Mouse (Mus musculus): ENCODE data around the gene Gabbr2. TPM values are rescaled to one million over a fixed set of nuclear protein-coding genes. Genes with fewer than 3 reads are reported as not detected.
A peak's percentile ranks its signal among the peaks of the same experiment; 100 is the strongest.

Gabbr2 gene
- polyA plus RNA-seq, 1 experiment from 2014 or later = 5.0 TPM

DNA sequence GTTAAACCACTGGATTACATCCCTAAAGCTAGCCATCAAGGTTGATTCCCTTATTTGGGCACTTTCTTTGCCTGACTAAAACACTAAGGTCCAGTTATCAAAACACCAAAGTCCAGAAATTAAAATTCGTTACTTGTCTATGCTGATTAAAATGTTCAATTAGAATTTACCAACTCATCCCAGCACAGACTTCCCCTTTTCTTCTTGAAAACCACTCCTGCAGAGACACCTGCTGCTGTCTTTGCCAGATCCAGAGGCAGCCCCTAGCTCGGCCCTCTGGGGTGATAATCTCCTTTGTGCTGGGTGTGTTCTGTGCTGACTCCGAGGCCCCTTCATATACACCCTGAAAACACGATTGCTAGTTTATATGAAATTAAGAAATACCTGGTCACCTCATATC lies 315.7 kb downstream of the Gabbr2 start:
- no peak overlapping the region for H3K27ac ChIP-seq (replicated peaks)
- no peaks in the 10 kb centered on the region for H3K27me3 ChIP-seq
- H3K36me3 ChIP-seq = peaks cover 16% of the 10 kb centered on the region
- H3K4me2 ChIP-seq = no peak overlapping the region
- no peaks in the 10 kb centered on the region for H3K4me1 ChIP-seq (replicated peaks)
- 61% methylated on average over 4 of the region's 4 CpGs for WGBS
- no peak overlapping the region for H3K9ac ChIP-seq
- no peak overlapping the region for H3K4me3 ChIP-seq
- no peak for ATAC-seq (ENCODE audit: low read depth)
- H3K9me3 ChIP-seq = no peaks in the 10 kb centered on the region

DNA sequence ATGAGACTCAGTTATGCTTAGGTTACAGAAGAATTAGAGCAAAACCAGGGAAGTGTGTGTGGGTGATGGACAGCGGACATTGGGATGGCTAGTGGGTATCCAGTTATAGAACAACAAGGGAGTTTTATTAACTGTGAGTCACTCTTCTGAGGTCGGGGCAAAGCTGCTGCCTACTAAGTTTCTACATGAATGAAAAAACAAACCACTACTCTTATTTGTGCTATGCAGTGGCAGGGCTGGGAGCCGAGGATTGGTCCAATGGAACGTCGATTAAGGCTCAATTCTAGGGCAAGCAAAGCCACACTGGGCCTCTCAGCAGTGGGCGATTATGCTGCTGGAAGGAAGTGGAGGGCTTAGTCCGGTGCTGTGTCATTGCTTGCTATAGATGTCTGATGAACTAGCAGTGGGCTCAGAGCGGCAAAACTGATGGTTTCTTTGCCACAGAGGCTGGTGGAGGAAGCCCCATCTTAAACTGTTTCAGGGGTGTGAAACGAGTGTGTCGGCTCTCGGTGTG lies 316.3 kb downstream of the Gabbr2 start:
- H3K27ac ChIP-seq (replicated peaks) = no peak overlapping the region
- H3K36me3 ChIP-seq = peaks cover 16% of the 10 kb centered on the region
- no peak for ATAC-seq (ENCODE audit: low read depth)
- no peaks in the 10 kb centered on the region for H3K27me3 ChIP-seq
- H3K4me1 ChIP-seq (replicated peaks) = no peaks in the 10 kb centered on the region
- no peak overlapping the region for H3K4me3 ChIP-seq
- no peak overlapping the region for H3K9ac ChIP-seq
- H3K9me3 ChIP-seq = no peaks in the 10 kb centered on the region
- 84% methylated on average over 11 of the region's 11 CpGs for WGBS
- no peak overlapping the region for H3K4me2 ChIP-seq

DNA sequence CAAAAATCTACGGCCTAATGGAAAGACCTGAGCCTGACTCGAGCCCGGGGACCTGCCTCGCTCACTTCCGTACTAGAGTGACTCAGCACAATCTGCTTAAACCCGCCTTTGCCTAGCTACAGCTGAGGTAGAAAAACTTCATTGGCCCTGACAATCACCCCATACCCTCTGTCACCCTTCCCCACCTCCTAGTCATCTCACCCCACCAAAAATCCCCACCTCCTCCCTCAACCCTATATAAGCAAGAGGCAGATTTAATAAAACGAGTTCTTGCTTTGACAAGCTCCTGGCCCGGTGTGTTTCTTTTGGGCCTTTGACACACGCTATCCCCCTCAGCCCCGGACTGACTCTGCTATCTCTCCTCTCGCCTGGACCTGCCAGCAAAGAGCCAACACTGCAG lies 323.1 kb downstream of the Gabbr2 start:
- Histone ChIP-seq H3K4me3 (no peak overlapping the region), H3K36me3 (peaks cover 5% of the 10 kb centered on the region), H3K4me2 (no peak overlapping the region), H3K9ac (no peak overlapping the region), H3K9me3 (no peaks in the 10 kb centered on the region), H3K4me1 (replicated peaks) (peaks cover 24% of the 10 kb centered on the region), H3K27ac (replicated peaks) (peak overlapping the region; percentile 42), H3K27me3 (no peaks in the 10 kb centered on the region)
- 72% methylated on average over 11 of the region's 11 CpGs for WGBS
- no peak for ATAC-seq (ENCODE audit: low read depth)

DNA sequence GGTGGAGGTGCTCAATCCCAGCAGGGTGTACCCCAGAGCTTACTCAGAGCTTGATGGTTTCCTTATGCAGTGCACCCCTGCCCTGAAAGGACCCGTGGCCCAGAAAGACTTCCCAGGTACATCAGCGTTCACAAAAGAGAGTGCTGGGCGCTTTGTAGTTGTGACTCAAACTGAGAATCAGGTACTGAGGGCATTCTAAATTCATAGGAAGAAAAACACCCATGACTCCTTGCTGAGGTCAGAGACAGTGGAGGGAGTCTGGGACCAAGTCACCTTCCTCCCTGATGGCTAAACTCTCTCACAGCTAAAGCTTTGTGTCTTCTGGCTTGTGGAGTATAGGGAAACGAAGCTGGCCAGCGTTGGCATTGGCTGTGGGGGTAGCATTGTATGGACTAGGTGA lies 325.3 kb downstream of the Gabbr2 start:
- H3K36me3 ChIP-seq = no peaks in the 10 kb centered on the region
- H3K4me2 ChIP-seq = no peak overlapping the region
- no peak overlapping the region for H3K4me3 ChIP-seq
- H3K9ac ChIP-seq = no peak overlapping the region
- no peak for ATAC-seq (ENCODE audit: low read depth)
- H3K27ac ChIP-seq (replicated peaks) = no peak overlapping the region
- H3K27me3 ChIP-seq = no peaks in the 10 kb centered on the region; the same call in 1 of the 2 replicates
- H3K9me3 ChIP-seq = no peaks in the 10 kb centered on the region
- WGBS = 74% methylated on average over 5 of the region's 5 CpGs
- H3K4me1 ChIP-seq (replicated peaks) = peaks cover 32% of the 10 kb centered on the region

DNA sequence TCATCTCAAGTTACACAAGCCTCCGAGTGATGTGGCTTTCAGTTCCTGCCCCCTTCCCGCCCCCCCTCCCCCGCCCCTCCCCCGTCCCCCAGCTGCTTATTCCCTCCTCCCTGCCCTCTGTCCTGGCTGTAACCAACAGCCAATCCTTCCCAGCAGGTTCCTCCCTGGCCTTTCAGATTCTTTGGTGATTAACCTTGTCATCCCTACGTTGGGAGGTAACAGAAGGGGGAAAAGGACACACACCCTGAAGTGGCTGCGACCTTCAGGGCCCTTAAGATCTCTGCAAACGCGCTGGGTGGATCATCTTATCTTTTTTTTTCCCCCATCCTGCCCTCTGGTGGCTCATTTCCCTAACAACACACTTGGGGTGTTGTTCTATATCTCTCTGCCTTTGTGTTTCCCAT lies 326.3 kb downstream of the Gabbr2 start:
- Histone ChIP-seq H3K27me3 (no peaks in the 10 kb centered on the region; the same call in 1 of the 2 replicates), H3K27ac (replicated peaks) (no peak overlapping the region; the same call in 1 of the 2 replicates), H3K9me3 (no peaks in the 10 kb centered on the region), H3K9ac (no peak overlapping the region), H3K4me2 (no peak overlapping the region), H3K4me3 (no peak overlapping the region), H3K36me3 (no peaks in the 10 kb centered on the region), H3K4me1 (replicated peaks) (peaks cover 32% of the 10 kb centered on the region)
- WGBS = 2% methylated on average over 8 of the region's 8 CpGs
- no peak for ATAC-seq (ENCODE audit: low read depth)

DNA sequence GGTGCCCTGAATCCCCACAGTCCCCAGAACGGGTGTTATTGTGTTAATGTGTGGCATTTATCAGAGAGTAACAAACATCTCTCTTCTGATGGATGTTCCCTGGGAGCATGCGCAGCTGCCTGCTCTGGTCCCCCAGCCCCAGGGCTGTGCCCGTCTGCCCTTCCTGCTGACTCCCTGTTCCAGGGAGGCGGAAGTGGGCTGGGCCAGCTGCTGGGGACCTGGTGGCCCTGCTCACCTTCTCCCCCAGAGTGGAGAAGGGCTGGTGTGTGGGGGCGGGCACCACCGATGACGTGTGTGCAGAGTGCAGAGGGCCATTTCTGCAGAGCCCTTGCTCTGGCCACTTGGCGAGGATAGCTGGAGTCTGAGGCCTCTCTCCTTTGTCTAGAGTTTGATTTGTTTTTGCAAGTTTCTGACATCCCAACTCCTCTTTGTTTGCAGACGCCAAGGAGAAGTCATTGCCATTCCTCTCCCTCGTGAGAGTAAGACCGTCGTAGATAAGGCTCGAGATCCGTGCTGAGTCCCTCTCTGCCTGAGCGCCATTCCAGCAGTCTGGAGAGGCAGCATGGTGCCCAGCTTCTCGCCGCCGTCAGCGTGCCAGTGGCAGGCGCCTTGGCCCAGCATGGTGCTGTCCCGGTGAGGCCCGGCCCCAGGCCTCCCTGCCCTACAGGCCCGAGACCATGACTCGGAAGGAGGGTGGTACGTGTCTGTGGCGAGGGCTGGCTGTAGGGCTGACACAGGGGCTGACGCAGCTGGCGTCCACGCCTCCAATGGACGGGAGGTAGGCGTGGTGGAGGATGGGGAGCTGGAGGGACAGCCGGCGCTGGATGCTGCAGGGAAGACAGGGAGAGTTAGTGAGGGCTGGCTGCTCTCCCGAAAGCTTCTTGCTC lies 327.3 kb downstream of the Gabbr2 start:
- peak; percentile 85 for ATAC-seq (ENCODE audit: low read depth)
- no peaks in the 10 kb centered on the region; the same call in 1 of the 2 replicates for H3K27me3 ChIP-seq
- H3K4me1 ChIP-seq (replicated peaks) = peaks cover 27% of the 10 kb centered on the region
- WGBS = 3% methylated on average over 34 of the region's 34 CpGs
- H3K9me3 ChIP-seq = no peaks in the 10 kb centered on the region
- peak overlapping the region; percentile 77 for H3K27ac ChIP-seq (replicated peaks)
- H3K9ac ChIP-seq = peak overlapping the region; percentile 60
- H3K36me3 ChIP-seq = no peaks in the 10 kb centered on the region
- H3K4me3 ChIP-seq = peak overlapping the region; percentile 29
- H3K4me2 ChIP-seq = peak overlapping the region; percentile 52

DNA sequence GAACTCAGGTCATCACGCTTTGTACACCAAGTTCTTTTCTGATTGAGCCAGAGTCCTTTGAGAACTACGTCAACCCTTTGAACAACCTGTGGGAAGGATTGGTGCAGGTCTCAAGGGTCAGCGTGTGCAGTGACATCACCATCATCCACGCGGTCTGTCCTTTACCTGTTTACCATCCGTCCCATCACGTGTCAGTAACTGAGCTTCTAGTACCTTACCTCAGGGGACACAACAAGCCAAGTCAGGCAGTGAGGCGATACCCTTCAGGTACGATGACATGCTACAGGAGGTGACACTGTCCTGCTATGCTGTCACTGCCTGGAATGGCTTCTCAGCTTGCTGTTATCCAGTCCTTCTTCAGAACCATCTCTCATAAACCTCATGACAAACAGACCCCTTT lies 330.2 kb downstream of the Gabbr2 start:
- Histone ChIP-seq H3K36me3 (no peaks in the 10 kb centered on the region), H3K27me3 (no peaks in the 10 kb centered on the region; the same call in 1 of the 2 replicates), H3K27ac (replicated peaks) (no peak overlapping the region), H3K4me1 (replicated peaks) (peaks cover 20% of the 10 kb centered on the region), H3K9ac (no peak overlapping the region), H3K4me2 (no peak overlapping the region), H3K4me3 (no peak overlapping the region), H3K9me3 (no peaks in the 10 kb centered on the region)
- no peak for ATAC-seq (ENCODE audit: low read depth)
- WGBS = 80% methylated on average over 9 of the region's 9 CpGs

DNA sequence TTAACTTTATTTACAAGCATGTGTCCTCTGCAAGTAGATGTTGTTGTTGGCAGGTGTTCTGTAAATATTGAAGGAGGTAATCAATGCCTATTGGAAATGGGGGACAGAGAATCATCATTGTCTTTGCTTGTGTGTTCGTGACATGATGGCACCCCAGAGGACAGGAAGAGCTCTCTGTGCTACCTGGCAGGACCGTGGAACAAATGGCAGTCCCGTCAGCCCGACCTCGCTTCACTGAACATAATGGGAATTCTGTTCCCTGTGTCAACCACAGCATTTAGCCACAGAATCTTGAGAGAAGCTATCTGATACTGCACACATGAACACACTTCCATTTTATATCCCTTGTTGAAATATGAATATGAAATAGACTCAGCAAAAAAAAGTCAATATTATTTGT lies 332.7 kb downstream of the Gabbr2 start:
- peaks cover 12% of the 10 kb centered on the region for H3K4me1 ChIP-seq (replicated peaks)
- no peak for ATAC-seq (ENCODE audit: low read depth)
- H3K4me3 ChIP-seq = no peak overlapping the region
- H3K27ac ChIP-seq (replicated peaks) = no peak overlapping the region
- H3K36me3 ChIP-seq = no peaks in the 10 kb centered on the region
- H3K27me3 ChIP-seq = no peaks in the 10 kb centered on the region; the same call in 1 of the 2 replicates
- H3K9me3 ChIP-seq = no peaks in the 10 kb centered on the region
- no peak overlapping the region for H3K4me2 ChIP-seq
- H3K9ac ChIP-seq = no peak overlapping the region
- 41% methylated on average over 5 of the region's 5 CpGs for WGBS

DNA sequence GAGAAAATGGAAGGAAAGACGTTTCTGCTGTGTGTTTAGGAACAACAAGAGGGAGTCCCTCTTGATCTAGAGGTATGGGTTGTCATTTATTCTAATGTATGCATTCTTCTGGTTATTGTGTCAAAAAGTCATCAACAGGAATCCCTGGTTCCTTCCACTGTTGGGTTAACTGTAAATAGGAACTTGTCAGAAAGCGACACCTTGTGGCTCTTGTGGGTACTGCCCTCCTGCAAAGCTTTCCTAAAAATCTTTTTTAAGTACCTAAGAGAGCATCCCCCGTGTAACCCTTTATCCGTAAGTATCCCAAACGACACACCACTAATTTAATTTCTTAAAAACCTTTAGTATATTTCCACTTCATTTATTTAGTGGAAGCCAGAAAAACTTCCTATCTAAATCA lies 334.6 kb downstream of the Gabbr2 start:
- WGBS = 12% methylated on average over 5 of the region's 5 CpGs

DNA sequence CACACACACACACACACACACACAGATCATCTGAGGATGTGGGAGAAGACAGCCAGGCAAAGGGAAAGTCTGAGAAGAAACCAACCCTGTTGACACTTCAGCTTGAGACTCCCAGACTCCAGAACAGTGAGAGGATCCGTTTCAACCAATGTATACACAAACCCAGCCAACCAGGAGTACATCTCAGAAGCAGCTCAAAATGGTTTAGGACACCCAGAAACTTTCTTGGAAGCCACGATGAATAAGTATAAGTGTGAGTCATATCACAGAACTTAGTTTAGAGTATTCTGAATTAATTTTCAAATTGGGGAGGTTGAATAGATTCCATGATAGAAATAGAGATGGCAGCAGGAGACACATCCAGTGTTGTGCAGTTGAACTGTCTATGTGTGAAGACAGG lies 335.7 kb downstream of the Gabbr2 start:
- Histone ChIP-seq H3K4me1 (replicated peaks) (peaks cover under 1% of the 10 kb centered on the region; the same call in 1 of the 2 replicates), H3K9ac (no peak overlapping the region), H3K27ac (replicated peaks) (no peak overlapping the region), H3K36me3 (no peaks in the 10 kb centered on the region), H3K9me3 (no peaks in the 10 kb centered on the region), H3K4me3 (no peak overlapping the region), H3K4me2 (no peak overlapping the region), H3K27me3 (peaks cover 27% of the 10 kb centered on the region)
- WGBS = 83% methylated on average over 2 of the region's 2 CpGs
- no peak for ATAC-seq (ENCODE audit: low read depth)

More for the DNA sequence above, 334.6 kb downstream of the Gabbr2 start:
- Histone ChIP-seq H3K4me1 (replicated peaks) (no peaks in the 10 kb centered on the region), H3K4me3 (no peak overlapping the region), H3K9ac (no peak overlapping the region), H3K9me3 (no peaks in the 10 kb centered on the region), H3K36me3 (no peaks in the 10 kb centered on the region), H3K27me3 (peaks cover 16% of the 10 kb centered on the region), H3K4me2 (no peak overlapping the region), H3K27ac (replicated peaks) (no peak overlapping the region)
- no peak for ATAC-seq (ENCODE audit: low read depth)

DNA sequence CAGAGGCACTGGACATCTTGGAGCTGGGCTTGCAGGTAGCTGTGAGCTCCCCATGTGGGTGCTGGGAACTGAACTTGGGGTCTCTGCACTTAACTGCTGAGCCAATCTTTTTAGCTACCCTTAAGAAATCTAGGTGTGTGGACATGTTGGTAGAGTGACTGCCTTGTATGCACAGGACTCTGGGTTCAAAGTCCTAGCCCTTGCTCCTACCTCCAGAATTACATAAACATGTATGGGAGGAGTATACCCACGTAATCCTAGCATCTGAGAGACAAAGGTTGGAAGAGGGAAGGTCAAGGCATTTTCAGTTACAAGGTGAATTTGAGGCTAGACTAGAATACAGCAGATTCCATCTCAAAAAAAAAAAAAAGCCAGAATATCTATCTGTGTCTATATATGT lies 336.4 kb downstream of the Gabbr2 start:
- peaks cover 30% of the 10 kb centered on the region for H3K27me3 ChIP-seq

DNA sequence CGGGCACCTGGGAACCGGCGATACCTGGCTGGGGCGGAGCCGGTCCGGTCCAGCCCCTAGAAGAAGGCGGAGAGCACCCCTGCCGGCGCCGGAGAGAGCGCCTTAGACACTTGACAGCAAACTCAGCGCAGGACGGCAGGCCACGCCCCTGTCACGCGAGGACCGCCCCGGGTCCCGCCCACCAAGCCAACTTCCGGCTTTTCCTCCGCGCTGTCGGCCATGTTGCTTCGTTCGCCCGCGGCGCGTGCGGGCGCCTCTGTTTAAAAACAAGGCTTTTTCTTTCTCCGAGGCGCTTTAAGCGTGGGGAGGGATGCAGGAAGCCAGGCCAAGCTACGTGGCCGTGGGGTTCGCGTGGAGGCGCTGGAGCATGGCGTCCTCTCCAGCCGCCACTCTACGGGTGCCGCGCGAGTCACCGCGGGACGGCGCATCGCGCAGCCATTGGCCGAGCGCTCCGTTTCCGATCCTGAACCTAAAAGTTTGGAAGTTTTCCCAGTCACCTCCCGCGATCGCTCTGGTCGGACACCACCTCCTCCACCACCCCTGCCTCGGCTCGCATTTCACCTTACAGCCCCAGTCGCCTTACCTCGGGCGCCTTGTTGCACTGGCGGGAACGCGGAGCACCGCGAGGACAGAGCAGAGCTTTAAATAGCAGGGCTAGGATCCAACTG lies 341.5 kb downstream of the Gabbr2 start, which contains the start of gene Tbc1d2:
Tbc1d2 (minus strand) TSS at position 124 of the 668 bp plus-strand sequence.
- Histone ChIP-seq H3K27ac (replicated peaks) (peak within 1 kb of the TSS; percentile 84), H3K9ac (peak within 1 kb of the TSS; percentile 70), H3K9me3 (no peaks in the 10 kb centered on the region), H3K4me1 (replicated peaks) (peaks cover 14% of the 10 kb centered on the region), H3K36me3 (no peaks in the 10 kb centered on the region), H3K27me3 (peaks cover 53% of the 10 kb centered on the region), H3K4me3 (peak within 1 kb of the TSS; percentile 73), H3K4me2 (peak within 1 kb of the TSS; percentile 95)
- peak; percentile 98 for ATAC-seq (ENCODE audit: low read depth)
- under 1% methylated on average over 69 of the region's 69 CpGs for WGBS

More for the DNA sequence above, 336.4 kb downstream of the Gabbr2 start:
- H3K4me1 ChIP-seq (replicated peaks) = peaks cover 6% of the 10 kb centered on the region
- ATAC-seq (ENCODE audit: low read depth) = no peak
- no peak overlapping the region for H3K27ac ChIP-seq (replicated peaks)
- WGBS = 65% methylated on average over 1 of the region's 1 CpGs
- H3K36me3 ChIP-seq = no peaks in the 10 kb centered on the region
- no peak overlapping the region for H3K4me3 ChIP-seq
- H3K9ac ChIP-seq = no peak overlapping the region
- no peak overlapping the region for H3K4me2 ChIP-seq
- H3K9me3 ChIP-seq = no peaks in the 10 kb centered on the region

Data from neural tube, embryonic 13.5 days (tissue).